Mouse (Mus musculus): Measurements from ENCODE around the gene Zmynd8.

DNA sequence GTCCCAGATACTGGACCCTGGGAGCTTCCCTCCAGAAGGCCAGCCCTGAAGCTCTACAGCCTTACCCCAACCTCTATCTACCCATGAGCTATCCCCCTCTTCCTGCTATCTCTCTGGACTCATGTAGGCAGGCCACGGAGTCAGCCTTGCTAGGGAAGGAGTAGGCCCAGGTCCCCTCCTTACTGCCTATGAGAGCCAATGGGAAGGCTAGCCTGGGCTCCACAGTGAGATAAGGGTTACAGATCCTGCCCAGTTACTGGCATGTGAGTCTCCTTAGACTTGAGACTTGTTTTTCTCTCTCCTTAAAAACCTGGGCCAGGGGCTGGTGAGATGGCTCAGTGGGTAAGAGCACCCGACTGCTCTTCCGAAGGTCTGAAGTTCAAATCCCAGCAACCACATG, 5.6 kb downstream of the Zmynd8 start:
- TF ChIP-seq CTCF (conservative IDR thresholded peaks at IDR 0.05; ENCODE audit: insufficient read depth, insufficient read length, low read depth, low read length) (no peak), POLR2A (IDR thresholded peaks at IDR 0.05; ENCODE audit: low read depth, low read length) (no peak)
